Mouse (Mus musculus) kidney, postnatal 25 days (tissue): ENCODE data around the gene Rbfox1.

Source experiments
- DNase-seq, 2 experiments: peaks; one replicate each; pipeline ENCODE4 v3.0.0; 2021; ENCODE audit warnings: mixed read lengths in 2 of 2

The Rbfox1 gene

DNA sequence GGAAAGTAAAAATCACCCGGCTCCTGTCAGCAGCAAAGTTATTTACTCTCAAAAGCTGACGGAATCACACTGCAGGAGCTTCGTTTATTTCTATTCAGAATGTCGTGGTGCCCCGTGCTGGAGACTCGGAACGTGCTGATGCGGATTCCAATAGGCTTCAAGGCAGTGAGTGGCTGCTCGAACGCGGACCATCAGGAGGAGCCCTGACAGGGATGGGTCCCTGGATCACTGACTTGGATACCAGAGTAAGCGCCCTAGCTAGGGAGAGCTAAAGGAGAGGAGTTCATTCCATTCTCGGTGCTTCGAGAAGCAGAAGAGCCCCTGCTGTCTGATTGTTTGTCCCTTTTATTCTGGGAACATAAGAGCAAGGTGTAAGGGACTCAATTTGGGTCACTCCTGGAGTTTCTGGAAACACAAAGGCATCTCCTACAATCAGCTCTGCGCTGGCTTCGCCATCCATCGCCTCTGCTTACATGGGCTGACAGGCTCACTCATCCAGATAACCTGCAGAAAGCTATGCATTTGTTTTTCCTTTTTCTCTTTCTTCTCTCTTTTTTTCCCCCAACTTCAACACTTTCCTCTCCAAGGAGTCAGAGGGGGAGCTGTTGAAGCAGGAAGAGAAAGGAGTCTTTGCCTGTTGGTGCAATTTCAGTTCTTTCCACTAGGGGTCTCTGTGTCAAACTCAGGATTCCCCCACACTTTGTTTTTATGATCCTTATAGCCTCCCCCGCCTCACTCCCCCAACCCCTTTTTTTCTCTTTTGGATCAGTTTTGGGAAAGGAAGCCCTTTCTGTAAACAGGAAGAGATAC, 1164.2 kb downstream of the Rbfox1 start:
- DNase-seq, result peak in 1 of 2 experiments; percentile 33

DNA sequence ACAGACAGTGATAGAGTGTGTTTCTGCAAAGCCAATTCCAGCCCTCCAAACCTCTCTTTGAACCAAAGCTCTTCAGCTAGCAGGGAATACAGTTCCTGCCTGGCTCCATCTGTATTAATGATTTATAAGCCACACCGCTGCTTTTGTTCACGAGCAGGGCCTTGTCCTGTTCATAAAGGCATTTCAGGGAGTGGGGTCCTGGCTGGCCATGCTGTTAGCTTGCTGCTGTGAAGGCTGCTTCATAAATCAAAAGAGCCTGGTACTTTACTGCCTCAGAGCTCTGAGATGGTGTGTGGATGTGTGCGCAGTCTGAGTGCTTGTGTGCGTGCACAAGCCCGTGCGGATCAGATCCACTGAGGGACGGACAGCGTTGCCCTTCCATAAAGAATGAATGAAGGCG, 1165.8 kb downstream of the Rbfox1 start:
- DNase-seq, result no peak

DNA sequence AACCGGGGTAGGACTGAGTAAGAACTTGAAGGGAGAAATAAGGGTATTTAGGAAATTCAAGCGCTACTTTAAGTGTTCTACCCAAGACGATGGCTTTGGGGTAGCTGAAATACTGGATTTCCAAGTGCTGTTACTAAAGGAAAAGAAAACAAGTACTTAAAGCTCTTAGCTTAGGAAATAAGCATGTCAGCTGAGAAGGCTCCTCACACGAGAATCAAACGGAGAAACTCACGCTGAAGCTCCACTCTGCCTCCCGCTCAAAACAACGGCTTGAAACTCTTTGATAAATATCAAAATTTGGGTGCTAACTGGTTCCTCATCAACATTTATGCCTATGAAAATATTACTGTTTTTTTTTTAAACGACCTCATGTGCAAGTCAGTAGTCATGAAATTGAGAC, 1166.8 kb downstream of the Rbfox1 start:
- DNase-seq, result no peak

DNA sequence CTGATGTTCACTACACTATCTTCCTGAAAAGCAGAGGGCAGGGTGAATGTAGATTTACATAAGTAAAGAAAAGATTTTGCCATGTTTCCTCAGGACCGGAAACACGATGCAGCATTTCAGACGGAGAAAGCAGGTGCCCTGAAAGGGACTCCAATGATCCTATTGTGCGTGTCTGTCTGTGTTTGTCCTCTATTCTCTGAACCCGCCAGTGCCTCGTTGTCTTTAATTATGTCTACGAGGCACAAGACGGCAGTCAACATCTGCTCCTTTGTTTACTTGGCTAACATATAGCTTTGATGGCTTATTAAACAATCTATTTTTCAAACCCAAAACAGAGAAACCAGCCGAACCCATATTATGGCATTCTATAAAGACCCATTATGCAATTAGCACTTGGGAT, 1167.3 kb downstream of the Rbfox1 start:
- DNase-seq, result no peak

DNA sequence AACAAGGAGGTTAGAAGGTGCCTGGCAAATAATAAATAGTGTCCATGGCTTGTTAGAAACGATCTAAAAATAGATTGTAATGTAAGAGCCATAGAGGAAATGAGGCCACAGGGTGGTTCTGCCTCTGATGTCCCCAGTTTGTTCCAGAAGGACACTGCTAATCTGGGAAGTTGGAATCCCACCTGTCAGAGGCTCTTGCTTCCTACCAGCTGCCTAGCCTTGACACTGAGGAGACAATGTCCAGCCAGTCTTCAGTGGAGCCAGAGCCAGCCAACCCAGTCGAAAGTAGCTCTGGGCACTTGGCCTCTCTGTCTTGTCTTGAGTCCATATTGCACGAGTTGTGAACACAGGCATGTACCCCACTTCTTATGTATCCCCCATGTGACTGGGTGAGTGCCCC, 1172.6 kb downstream of the Rbfox1 start:
- no peak for DNase-seq

DNA sequence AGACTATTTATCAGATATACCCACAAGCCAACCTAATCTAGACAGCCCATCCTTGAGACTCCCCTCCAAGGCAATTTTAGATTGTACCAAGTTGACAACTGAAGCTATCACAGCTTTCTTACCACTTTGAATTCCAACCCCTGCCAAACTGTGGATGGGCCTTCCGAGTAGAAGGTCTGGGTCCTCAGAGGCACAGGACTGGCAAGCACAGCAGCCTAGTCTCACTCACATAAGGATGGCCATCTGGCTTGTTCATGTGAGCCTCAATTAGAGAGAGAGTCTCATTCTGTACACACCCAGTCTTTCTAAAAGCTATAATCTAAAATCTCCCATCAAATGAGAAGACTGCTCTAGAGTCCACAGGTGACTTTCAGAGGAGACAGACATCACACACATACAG, 1173.4 kb downstream of the Rbfox1 start:
- no peak for DNase-seq

DNA sequence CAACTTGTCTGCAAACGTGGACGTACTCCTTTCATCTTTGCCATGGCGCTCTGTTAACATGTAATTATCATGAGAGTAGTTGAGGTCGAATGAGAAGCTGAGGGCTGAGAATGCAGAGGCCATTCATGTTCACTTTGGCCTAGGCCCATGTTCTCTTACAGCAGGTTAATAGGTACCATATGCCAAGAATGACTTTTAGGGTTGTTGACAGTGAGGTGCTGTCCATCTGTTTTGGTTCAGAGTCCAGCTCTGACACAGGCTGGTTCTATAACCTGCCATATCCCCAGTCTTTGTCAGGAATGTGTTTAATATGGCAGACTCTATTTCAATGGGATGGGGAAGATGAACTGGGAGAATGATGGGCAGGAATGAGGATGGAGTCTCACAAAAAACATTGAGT, 1174.4 kb downstream of the Rbfox1 start:
- DNase-seq, result no peak

DNA sequence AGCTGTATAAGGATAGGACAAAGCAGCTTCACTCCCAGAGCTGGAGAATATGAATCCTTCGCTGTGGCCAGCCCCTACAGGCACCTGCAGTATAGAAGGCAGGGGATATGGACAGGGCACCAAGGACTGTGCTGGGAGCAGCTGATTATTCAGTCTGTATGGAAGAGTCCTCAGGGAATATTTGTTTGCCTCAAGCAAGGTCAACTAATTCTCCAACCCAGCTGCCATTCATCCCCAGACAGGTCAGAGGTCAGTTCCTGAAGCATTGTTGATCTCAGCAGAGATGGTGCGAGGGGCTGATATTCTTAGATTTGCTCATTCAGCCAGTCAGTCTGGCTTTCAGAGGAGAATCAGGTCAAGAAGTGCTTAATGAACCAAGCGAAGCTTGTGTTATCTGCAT, 1175.7 kb downstream of the Rbfox1 start:
- no peak for DNase-seq

DNA sequence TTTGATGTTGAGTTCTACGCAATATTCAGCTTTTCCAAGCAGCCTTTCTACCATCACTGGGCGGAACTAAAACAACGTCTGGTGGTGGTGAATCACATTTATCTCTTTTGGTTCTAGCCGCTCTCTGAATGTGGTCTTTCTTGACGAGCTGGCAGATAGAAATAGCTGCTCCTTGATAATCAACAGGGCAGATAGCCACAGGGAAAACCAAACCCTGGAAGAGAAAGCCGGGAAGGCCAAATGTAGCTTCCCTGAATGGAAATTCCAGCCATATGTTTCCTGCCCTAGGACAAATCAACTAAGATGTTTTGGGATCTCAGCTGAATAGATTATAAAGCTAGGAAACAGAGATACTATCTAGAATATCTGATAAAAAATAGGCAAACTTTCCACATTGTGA, 1177.4 kb downstream of the Rbfox1 start:
- DNase-seq, result no peak

DNA sequence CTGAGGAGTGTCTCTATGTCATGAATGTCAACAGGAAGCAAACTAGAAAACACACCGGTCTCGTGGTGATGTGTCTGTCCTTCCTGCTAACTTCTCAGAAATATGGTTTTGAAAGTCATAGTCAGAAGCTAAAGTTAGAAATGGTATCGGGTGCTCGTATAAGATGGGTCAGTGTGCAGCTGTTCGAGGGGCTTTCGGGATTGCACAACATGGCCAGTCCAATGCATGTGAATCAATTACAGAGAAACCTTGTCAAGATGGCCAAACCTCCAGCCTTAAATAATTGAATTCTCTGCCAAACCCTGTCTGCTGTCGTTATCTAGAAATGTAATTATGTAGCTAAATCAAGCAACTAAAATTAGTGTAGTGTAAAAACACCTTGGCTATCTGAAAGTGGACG, 1182.0 kb downstream of the Rbfox1 start:
- DNase-seq, result no peak

DNA sequence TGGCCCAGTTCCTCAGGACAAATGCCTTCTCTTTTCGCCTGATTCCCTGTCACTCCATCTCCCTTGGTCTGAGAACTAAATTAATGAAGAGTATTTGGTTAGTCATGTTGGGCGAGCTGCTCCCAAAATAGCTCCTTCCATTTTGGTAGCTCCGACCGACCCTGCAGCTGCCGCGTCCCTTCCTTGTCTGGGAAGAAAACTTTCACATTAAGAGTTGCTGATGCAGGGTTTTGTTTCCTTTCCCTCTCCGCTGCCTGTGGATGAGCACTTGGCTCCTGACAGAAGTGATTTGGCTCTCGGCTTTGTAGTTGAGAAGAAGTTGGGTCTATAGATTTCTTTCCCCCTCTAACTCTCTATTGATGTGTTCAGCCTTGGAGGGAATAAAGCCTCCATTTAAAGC, 1184.4 kb downstream of the Rbfox1 start:
- no peak for DNase-seq

DNA sequence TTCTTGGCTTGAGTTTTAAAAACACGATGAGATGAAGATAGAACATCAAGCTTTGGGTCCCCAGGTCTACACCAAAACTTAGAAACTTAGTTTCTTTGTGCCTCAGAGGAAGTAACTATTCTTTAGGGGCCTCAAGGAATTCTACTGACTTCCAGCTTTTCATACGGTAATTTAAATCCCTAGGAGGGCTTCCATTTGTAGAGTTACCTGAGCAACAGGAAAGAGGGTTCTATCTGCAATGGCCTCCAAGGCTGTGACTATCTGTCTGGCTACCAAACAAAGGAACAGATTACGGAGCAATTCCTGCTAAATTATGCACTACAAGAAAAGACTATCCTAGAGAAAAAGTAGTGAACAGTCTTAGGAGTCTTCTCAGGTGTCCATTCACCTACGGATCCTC, 1189.6 kb downstream of the Rbfox1 start:
- DNase-seq, result no peak

DNA sequence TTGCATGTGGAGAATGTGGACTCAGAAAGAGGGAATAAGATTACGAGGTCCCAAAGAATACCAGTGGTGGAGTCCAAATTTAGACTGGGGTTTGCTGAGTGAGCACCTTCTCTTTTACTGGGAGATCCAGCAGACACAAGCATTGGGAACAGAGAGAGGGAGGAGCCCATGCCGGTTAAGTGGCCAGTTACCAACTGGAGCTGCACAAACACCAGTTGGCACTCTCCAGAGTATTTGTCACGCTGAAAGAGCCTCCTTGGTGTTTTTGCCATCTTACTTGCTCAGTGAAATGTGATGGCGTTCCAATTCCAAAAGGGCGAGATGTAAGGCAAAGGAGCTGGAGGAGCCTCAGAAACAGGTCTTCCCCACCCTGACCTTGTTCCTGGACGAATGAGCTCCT, 1190.6 kb downstream of the Rbfox1 start:
- no peak for DNase-seq

DNA sequence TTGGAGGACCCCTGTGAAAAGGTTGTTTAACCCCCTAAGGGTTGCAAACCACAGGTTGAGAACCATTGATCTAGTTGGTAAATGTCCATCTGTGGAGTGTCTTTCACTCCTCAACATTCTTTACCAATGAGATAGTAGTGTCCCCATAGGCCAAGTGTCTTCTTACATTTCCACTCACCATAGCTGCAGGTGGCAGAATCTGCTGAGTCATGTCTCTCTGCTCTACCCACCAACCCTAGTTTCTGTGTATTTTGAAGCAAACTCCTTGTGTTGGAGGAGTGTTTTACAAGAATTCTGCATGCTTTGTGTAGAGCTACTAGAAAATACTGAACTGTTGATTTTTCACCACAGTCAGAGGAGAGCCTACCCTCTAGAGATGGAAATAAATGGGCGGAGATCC, 1191.2 kb downstream of the Rbfox1 start:
- no peak for DNase-seq

DNA sequence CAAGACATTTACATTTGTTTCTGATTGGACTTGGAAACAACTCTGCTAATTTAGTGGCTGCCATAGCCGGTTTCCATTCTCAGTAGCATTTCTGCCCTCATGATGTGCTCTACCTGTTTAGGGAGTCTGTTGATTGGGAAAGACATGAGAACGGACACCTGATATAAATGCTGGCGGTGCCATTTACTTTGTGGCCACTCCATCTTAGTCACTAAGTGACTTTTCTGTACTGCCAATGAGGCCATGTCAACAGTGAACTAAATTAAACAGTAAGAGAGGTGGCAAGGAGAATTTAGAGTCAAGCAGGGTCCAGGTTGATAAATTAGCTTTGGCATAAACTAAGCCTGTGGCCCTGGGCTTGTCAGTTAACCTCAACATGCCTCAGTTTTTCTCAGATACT, 1191.6 kb downstream of the Rbfox1 start:
- no peak for DNase-seq

DNA sequence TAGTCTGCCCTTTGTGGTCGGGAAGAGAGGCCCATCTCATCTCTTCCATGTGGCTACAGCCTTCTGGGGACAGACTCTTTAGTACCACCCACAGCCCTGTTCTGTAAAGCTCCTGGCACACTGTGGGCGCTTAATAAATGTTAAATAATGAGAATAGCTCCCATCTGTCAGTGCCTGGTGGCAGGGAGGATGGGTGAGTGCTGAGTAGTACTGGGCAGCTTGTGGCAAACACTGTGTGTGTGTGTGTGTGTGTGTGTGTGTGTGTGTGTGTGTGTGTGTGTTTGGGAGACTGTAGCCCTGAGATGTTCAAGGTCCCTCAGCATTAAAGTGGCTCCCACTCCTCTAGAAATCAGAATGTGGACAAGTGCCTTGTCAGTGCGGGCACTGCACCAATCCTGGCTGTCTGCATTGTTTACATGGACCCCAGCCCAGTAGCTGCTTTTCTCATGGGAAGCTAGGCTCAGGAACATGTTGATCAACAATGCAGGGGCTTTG, 1196.0 kb downstream of the Rbfox1 start:
- DNase-seq, result no peak

DNA sequence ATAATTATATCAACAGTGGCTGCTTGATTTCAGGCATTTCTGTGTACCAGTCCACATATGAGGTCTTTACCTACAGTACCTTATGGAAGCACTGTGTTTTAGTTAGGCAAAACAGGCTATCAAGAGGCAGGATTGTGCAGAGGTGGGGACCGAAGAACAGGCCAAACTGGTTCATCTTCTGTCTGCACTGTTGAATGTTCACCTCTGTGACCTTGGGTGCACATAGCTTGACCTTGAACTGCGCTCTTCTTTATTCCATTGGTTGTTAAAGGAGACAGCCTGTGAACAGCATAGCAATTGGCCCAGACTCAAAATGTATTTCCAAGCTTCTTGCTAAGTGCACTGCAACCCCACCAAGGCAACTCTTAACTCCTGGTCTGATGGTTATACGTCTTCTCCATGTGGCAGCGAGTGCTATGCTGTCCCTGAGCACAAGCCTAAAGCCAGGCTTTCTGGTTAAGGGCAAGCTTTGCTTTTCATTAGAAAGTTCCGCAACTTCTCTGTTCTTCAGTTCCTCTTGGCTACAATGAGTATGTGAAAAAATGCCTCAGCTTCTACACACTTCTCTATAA, 1196.6 kb downstream of the Rbfox1 start:
- DNase-seq, result no peak

DNA sequence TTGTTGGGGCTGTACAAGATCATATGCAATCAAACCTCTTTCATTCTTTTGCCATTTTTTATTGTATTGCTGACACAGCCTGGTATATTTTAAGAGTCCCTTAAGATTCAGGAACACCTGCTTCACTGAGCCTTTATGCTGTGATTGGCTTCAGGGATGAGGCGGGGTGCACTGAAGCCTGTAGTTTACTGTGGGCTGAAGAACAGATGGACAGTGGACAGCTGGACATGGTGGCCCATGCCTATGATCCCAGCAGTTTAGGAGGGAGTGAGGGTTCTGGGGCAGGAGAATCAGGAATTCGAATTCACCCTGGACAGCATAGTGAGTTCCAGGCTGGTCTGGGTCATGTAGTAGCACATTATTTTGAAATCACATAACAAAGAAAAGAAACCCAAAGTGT, 1198.8 kb downstream of the Rbfox1 start:
- no peak for DNase-seq

DNA sequence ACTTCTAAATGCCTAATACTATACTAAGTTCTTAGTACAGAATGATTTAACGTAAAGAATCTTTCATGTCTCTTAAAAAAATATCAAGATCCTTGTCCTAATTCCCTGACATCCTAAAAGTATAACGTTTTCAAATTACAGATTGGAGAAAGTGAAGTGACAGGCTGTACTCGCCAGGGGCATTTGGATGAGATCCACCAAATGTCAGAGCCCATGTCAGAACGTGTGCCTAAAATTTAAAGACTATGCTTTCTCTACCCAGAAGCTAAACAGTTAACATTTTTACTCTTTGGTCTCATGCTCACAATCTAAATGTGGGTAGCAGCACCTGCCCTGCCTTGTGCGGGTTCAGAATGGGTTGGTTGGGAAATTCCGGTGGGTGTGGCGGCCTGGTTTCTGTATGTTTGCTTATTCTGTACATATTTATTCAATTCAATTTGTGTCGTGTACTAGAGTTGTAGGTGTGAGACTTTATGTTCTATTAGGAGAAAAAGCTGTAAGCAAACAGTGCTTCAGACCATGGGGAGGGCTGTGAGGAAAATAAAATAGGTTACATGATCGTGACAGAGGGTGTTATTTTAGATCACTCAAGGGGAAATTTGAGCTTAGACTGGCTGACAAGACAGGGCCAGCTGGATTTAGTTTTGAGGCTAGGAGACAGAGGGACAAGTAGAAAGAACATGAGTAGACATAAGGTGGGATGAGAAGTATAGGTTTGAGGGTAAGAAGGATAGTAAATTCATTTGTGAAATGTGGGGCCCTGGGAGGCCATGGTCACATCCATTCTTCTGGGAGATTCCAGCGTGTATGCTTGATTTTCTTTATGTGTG, 1203.7 kb downstream of the Rbfox1 start:
- no peak for DNase-seq

DNA sequence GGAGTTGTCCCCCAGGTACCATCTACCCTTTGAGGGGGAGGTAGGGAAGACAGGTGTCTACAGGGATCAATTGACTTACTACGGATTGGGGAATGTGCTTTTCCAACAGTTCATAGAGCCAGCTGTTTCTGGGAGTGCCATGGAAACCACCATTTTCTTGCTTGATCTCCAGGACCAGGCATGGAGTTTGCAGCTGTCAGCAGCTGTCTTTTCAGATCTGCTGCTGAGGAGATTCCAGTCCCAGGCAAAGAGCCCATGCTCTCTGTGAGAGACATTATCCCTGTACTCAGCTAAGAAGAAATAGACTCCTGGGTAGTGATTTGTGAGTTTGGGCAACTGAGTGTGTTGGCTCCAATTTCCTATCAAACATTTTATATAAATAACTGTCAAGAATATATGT, 1204.3 kb downstream of the Rbfox1 start:
- DNase-seq, result no peak

DNA sequence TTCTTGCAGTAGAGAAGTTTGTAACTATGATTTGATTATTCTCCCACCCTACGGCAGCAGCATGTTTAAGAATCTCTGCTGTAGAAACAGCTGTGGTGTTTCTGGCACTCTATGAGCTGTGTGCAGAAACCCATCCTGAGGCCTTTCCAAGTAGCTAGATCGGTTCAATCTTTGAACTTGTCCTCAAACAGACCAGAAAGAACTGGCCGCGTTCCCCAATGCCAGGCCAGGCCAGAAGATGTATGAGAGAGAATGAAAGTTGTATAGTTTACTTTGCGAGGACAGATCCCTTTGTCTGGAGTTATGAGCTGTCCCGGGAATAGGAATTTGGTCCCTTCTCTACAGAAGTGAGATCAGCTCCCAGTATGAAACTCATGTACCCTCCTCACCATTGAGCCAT, 1205.0 kb downstream of the Rbfox1 start:
- DNase-seq, result no peak

DNA sequence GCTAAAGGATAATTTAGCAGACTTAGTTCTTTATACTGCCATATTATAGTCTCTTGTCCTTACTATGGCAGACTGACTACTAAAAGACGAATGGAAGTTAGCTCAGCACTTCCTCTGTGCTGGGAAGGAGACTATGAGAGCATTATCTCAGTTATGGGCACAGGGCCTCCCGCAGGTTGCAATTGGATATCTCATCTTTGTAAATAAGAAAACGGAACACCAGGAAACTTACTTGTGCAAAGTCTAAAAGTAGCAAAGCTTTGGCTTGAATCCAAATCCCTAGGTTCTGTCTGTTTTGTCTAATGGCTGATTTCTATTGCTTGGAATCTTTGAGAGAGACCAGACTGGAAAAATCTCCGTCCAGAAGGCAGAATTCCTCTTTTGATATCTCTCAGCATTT, 1207.7 kb downstream of the Rbfox1 start:
- no peak for DNase-seq

DNA sequence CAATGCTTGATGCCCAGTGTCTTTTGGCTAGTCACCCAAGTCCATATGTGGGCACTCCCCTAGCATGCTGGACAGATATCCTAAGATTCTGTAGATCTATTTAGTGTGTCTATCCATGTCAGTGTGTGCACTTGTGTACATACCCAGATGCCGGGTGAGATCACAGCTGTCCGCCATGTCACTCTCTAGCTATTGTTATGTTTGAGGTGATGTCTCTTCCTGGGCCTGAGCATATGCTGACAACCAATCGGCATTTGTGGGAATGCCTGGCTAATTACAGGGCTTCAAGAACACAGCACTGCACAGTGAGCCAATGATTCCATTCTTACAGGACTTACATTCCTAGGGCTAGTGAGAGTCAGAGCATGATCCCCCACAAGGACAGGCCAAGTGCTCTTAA, 1208.5 kb downstream of the Rbfox1 start:
- no peak for DNase-seq
